Mouse (Mus musculus) ZHBTc4 (cell line): Measurements from ENCODE around the gene Ddx39b.
"Not testable (repeated sequence)": the region's sequence is repeated elsewhere in the genome, so short reads cannot be mapped to it uniquely, and the experiment has no call there.

Experiments used
- DNase-seq: peaks from one replicate; pipeline ENCODE4 v3.0.0-alpha.2; 2011; ENCODE audit warnings: low read depth, low spot score

Ddx39b gene

DNA sequence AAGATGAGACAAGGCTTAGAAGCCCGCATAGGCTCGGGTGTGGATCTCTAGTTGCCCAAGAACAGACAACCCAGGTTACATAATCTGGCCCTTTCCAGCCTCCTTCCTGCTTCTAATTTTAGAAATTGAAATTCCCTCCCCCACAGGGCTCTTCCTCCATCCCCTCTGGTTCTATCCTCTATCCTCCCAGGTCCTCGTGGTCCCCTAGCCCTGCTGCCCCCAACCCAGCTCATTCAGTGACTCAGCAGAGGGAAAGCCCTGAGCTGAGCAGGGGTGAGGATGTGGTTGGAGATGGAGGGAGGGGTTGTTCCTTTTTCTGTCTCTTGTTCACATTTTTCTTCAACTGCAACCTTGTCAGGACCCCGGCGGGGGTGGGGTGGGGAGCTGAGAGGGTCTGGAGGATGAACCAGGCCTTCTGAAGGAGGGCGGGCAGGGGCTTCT, 21.9 kb upstream of the Ddx39b start:
- DNase-seq: no peak

DNA sequence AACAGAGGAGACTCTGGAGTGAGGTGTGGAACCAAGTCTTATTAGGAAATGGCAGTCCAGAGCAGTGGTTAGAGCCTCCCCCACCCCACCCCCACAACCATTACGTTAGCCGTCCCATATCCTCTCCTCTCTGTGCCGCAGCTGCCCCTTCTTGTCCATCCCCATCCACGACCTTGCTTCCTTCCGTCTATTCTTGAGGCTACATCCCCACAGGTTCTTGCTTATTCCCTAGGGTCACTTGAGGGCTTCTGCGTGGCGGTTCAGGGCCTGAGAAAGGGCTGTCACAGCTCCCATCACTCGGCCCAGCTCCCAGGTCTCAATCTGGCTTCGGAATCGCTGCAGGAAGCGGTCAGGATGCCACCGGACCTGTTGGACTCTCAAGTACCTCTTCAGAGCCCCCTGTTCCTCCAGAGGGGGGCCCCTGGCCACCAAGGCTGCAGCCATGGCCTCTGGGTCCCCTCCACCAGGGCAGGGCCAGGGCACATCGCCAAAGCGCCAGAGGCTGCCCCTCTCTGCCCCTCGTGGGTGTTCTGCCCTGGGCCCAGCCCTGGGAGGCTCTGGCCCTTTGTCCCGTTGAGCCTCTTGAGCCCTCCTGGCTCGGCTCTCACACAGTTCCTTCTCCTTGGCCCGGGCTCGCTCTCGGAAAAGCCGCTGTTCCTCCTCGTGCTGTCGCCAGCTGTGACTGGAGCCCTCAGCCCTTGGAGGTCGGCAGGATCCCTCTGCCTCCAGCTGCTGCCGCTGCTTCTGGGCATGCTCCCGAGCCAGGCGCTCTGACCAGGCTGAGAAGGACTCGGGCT, 21.2 kb upstream of the Ddx39b start, which contains the start of gene Gm16181:
Gene Gm16181, plus strand, starts transcription at position 679 of the 797 bp plus-strand sequence.
- DNase-seq: peak; percentile 44

DNA sequence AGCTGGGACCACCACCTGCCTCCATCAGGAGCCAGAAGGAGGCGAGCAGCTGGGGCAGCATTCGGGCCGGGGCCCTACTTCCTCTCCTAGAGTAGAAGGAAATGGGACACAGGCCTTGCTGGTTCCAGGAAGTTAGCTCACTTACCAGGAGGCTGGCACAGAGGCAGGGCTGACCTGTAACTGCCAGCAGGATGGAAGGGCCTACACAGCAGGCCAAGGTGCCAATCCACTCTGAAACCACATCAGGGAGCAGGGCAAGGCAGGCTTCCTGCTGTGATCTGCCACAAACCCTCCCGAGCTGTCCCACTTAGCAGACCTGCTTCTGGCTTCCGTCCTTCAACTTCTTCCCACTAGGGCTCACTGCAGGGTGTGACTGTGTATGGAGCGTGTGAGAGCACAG, 19.2 kb upstream of the Ddx39b start:
- DNase-seq: no peak

DNA sequence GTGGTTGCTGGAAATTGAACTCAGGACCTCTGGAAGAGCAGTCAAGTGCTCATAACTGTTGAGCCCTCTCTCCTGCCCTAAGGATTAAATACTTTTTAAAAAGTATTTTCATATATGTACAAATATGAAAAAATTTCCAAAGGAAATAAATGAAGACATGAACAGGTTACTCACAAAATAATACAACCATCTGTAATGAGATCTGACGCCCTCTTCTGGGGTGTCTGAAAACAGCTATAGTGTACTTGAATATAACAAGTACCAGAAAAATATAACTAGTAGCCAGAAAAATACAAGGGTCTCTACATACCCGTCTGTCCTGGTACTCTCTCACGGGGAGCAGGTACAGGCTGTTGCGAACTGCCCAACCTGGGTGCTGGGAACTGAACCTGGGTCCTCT, 16.9 kb upstream of the Ddx39b start:
- DNase-seq: no peak

DNA sequence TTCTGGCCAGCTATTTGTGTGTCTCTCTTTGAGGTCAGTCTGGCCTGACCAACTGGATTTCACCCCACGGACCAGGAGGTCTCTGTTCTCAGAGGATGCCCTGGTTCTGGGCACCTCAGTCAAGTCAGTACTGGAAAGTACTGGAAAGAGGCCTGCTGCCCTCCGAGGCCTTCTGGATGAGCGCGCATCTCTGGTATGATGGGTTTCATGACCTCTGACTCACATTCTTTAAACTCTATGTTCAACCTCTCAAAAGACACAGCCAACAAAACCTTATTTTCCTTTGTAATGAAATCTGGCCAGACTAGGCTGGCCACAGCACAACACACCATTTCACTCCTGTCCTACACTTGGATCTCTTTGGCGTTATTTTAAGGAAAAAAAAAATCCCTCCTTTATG, 16.1 kb upstream of the Ddx39b start:
- no peak for DNase-seq

DNA sequence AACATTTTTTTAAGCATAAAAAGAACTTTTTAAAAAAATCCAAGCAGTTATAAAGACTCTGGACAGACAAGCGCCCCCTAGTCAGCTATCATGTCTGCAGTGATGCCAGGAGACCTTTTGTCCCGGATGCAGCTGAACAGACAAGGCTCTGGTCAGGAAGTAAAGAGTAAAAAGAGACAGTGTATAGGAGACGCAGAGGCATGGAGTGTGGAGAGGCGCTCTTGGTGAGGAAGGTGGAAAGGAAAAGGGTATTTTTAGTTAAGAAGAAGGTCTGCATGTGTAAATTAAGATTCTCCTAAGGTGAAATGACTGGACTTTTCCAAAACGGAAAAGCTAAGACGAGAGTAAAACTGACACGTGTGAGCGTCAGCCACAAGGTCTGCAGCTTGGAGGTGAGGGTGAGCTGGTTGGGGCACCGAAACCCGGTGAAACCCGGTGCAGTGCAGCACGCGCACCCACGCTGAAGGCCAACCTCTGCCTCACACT, 14.9 kb upstream of the Ddx39b start:
- DNase-seq: no peak

DNA sequence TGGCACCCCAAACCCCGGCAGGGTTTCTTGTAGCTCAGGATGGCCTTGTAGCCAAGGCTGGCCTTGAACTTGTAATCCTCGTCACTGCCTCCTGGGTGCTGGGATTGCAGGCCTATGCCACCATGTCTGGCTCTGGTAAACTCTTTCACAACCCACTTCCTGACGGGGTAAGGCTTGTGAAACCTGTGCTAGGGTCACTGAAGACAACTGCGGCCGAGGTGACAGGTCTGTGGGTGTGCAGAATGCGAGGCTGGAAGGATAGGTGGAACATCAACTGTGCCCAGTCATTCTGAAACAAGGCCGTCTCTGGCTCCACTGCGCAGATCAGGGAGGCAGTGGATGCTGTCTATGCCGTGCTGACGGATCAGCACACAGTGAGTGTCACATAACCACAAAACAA, 10.5 kb upstream of the Ddx39b start:
- DNase-seq: no peak

DNA sequence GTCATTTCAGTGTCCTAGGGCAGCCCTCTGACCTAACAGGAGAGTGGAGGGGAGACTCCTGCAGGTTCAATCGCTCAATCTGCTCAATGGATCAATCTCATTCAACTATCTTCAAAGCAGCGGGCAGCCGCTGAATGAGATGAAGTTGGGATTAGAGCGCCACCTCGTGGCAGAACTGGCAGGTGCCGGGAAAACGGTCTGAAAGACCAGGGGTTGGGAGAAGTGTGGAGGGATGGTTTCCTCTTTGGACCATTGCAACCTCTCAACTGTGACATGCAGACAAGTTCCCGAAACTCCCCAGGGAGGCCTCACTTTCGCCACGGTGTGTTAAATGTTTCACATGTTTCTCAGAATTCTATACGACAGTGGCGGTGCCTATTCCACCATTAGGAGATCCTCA, 9.5 kb upstream of the Ddx39b start:
- peak; percentile 91 for DNase-seq

DNA sequence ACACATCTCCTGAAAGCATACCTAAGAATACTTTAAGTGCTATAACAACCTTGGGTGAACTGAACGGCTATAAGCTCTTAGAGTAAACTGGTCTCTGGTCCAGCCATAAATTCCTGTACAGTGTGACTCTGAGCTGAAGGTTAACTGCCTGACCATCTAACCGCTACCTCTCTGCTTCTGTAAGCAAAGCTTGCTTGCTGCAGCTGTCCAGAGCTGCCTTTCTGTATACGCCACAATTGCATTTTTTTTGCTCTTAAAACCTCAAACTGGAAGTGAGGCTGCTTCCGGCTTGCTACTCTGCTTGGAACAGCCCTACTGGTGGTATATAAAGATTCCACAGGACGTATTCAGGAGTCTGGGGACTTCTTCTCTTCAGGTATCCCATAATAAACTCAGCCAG, 8.9 kb upstream of the Ddx39b start:
- DNase-seq: no peak

DNA sequence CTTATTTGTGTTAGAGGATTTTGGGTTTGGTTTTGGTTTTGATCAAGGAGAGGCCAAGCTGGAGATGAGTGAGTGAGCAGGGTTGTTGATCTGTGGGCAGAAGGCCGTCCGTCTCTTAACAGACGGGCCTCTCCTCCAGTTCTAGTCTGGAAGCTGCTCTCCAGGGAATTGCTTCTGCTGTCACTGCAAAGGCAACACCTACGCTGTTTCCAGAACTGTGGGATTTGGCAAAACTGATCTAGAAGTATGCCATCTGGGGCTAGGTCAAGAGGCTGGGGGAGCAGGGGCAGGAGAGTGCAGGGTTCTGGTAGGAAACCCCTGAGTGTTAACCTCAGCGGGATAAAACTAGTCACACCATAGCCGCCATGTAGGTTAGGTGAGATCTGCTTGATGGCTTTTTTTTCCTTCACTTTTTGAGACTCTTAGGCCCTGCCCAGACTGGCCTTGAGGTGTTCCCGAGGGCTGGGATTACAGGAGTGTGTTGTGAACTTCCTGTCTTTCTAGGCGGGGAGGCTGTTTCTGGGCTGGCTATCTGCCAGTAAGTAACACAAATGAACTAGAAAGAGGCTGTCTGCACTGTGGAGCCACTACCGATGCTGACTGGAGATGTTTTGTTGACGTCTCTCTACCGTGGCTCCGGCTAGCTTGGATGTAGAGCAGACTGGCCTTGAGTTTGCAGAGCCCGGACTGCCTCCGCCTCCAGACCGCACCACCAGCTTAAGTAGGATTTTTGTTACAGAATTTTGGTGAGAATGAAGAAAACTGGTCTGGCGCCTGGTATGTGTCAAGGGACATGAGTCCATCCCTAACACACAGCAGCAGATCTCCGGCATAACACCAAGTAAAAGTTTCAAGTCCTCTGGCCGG, 8.2 kb upstream of the Ddx39b start, which contains the start of gene Atp6v1g2:
Gene Atp6v1g2, plus strand, starts transcription at position 547 of the 867 bp plus-strand sequence.
- no peak for DNase-seq

DNA sequence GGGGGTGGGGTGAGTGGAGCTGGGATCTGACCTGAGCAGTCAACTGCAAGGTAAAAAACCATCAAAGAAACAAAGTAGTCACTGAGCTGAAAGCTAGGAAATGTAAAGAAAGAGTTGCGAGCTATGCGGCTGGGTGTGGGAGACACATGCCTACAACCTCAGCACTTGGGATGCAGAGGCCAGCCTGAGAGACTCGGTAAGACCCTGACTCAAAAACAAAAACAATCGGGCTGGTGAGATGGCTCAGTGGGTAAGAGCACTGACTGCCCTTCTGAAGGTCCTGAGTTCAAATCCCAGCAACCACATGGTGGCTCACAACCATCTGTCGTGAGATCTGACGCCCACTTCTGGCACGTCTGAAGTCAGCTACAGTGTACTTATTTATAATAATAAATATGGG, 7.5 kb upstream of the Ddx39b start:
- DNase-seq: not testable (repeated sequence)

DNA sequence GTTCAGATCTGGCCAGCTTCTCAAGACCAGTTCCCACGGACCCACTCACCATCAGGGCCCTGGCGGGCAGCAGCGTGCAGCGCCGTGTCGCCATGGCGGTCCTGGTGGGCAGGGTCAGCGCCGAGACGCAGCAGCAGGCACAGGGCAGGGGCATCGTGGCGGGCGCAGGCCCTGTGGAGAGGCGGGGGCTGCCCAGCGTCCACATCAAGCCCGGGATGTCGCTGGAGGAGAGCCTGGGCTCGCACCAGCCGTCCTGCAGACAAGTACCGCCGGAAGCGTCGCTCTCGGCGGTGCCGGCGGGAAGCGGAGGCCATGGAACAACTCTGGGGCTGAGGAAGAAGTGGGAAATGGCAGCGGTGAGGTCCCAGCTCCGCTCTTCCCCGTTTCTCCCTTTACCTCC, 6.6 kb upstream of the Ddx39b start:
- DNase-seq: peak; percentile 55

DNA sequence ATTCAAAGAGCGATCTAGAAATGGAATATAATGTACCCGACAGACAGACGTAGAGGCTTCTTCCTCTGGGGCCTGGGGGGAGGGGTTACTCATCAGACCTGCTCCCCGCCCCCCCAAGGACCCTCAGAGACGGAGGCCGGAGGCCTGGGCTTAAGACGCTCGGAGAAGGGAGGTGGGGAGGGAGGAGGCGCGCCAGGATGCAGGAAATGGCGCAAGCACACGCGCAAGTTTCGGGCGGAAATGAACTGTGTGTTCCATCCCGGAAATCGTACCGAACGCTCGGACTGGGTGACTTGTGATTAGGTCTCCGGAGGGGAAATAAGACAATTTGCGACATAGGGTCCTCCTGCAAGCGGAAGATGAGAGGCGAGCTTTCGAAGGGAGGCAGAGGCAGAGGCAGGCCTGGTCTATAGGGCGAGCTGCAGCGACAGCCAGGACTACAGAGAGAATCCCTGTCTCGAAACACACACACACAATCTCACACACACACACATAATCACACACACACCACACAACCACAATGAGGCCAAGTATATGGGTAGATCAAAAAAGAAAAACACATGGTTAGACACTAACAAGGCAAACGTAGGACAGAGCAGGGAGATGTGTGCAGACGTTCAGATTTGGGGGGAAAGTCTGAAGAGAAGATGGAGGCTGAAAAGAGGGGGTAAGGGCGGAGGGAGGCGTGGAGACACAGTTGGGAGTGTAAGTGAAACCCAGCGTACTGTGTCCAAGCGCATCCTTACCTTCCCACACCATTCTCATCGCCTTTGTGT, 5.7 kb upstream of the Ddx39b start, which contains the start of gene Nfkbil1:
Gene Nfkbil1, minus strand, starts transcription at position 179 of the 776 bp plus-strand sequence.
- peak; percentile 96 for DNase-seq

DNA sequence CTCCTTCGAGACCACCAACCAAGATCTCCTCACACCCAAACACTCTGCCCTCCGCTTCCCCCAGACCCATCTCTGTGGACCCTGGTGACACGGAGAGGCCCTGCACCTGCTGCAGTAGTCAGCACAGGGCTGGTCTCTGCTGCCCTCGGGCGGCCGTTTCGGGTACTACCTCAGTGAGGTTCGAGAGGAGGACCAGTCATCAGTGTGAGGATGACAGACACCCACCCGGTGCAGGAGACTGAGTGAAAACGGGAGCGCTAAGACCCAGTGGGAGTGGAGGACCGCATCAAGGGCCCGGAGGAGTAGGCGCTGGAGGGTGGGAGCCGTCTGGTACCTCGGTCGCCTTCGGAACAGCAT, 5.2 kb upstream of the Ddx39b start:
- DNase-seq: peak; percentile 94

DNA sequence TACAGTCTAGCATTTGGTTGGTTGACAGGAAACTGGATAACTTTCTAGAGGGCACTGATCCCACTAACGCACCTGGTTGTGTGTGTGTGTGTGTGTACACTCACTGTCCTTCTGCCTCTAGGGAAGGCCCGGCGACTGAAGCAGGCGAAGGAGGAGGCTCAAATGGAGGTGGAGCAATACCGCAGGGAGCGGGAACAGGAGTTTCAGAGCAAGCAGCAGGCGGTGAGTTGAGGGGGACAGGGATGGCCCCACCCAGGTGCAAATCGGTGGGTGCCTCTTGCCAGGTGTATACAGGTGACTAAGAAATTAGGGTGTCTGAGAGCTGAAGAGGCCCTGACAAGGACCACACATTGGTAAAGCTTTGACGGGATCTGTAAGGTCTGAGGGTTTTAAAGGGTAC, 4.5 kb upstream of the Ddx39b start:
- DNase-seq: no peak

DNA sequence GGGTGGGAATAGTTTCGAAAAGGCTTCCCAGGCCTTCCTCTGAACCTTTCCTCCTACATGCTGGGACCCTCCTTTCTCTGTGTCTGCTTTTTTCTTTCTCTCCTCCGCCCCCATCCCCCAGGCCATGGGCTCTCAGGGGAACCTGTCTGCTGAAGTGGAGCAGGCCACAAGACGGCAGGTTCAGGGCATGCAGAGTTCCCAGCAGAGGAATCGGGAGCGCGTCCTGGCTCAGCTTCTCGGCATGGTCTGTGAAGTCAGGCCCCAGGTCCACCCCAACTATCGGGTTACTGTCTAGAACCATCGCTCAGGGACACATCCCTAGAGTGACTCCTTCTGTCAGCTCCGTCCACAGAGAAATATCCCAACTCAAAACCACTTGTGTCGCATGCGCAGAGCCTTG, 4.0 kb upstream of the Ddx39b start:
- DNase-seq: no peak

DNA sequence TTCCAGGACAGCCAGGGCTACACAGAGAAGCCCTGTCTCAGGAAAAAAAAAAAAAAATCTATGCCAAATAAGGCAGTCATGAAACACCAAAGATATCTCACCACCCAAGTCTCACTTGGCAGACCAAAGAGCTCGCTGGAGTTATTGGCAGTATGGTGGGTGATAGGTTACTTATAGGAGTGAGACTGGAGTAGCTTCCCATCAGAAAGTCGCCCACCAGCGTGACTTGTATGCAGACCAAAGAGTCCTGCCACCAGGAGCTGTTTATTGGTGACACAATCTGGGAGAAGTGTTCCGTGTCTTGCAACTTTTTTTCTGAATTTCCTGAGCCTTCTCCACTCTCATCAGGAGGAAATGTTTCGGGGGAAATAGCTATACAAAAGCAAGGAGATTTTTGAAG, 1.8 kb upstream of the Ddx39b start:
- no peak for DNase-seq

DNA sequence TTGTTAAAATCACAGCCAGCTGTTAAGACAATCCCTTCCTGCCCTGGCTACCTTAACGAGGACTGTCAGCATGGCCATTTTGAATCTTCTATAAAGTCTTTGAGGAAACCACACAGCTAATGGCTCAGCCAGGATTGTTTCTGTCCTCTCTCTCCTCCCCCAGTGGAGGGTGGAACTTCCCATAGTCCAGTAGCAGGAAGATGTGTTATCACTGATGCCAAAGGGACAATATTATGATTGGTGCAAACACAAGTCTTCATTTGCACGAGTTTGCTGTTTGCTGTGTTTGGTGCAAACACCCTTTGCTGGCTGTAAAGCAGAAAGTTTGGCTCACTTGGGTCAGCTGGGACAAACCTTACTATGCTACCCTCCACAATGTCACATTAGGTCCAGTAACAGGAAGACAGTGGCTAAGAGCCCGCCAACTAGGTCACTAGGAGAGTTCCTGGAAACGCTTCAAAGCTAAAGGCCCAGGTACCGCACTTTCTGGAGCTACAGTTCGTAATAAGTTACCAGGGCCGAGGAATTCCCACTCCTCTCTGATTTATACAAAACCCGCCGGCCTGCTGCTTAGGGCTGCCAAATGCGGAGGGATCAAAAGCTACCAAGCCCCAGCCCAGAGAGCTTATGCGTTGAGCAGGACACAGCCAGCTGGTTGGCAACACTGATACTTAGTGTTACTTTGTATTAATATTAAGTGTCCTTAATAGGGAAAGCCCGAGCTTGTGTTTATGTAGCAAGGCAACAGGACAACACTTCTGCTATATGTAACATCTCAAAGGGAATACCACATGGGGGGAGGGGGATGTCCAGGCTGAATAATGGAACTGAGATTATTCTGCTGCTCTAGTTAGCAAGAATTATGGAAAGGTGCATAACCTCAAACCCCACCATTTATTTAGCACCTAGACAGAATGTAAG, 902 bp upstream of the Ddx39b start:
- no peak for DNase-seq

DNA sequence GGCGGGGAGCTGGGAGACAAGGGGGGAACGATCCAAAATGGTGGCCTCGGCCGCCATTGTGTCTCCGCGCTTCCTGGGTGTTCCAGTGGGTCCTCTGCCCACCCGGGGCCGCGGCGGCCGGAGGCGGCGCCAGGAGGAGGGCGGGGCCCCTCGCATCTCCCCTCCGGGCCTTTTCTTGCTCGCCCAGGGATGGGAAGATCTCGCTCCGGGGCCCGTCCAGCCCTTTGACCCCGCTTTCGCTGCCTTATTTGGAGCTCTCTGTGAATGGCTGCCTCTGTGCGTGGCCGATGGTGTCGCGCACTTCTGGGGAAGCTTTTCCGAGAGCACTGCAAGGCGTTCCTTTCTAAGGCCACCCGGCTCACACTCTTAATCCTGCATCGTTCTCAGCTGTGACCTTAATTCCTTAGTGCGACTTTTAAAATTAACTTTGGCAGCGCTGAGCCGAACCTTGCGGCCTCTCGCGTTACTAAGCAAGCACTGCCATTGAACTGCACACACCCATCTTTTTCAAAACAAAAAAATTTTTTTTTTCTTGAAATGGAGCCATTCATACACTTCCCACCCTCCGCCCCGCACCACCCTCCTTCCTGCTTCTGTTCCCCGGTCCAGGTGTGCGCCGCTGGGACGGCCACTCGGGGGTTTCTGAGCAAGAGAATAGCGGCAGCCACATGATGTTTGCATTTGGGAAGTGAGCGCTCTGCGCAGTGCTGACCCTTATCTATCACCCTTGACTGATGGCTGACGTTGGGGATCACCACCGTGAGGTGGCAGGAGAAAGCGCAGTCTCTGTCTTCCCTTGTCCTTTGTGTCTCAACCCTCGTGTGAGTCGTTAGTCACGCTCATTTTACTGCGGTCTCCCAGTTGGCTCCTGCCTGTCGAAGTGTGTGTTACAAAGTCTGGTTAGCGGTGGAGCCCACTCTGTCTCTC, 732 bp downstream of the Ddx39b start:
- DNase-seq: peak; percentile 85
